Mouse (Mus musculus) Patski (cell line): ENCODE measurements around the gene Tmem150b. TPM values are rescaled to one million over a fixed set of nuclear protein-coding genes. Genes with fewer than 3 reads are reported as not detected.

ENCODE experiments used
- ATAC-seq: fragments of 100-300 bp; one replicate; pipeline ENCODE4 v1.8.0; 2021
- CTCF ChIA-PET: fragments of 350-600 bp; sonication (Branson Sonifier 250); formaldehyde crosslinking; loops from one replicate; lab custom pipeline; 2022; ENCODE audit warnings: inconsistent platforms; lab: Charles Lee
- POLR2A ChIA-PET: fragments of 350-600 bp; sonication (Branson Sonifier 250); formaldehyde crosslinking; loops from one replicate; lab custom pipeline; 2022; ENCODE audit warnings: antibody characterized with exemption, inconsistent platforms; lab: Charles Lee
- DNase-seq: peaks from one replicate; pipeline ENCODE4 v3.0.0-alpha.2; 2011; ENCODE audit warnings: low read depth, low spot score
- H3K27me3 ChIP-seq: fragments of 371-371 bp; one replicate; pipeline ENCODE4 v1.5.1; 2021
- CTCF ChIP-seq: fragments of 100-300 bp; IDR thresholded peaks from one replicate; pipeline ENCODE4 v1.5.1; 2021
- in situ Hi-C: fragments of 300-500 bp; cut with MboI; formaldehyde crosslinking; loops from 3 replicates; pipeline ENCODE4 v1.11.1; 2018; ENCODE audit warnings: low pct_unique_long_range_greater_than_20kb, mixed read lengths
- polyA plus RNA-seq: library from polyadenylated mRNA; unstranded; gene quantifications from one replicate; pipeline ENCODE4 v1.2.3, GENCODE M21; 2021

Gene Tmem150b
- polyA plus RNA-seq, 1 experiment from 2014 or later: 0.14 TPM

DNA sequence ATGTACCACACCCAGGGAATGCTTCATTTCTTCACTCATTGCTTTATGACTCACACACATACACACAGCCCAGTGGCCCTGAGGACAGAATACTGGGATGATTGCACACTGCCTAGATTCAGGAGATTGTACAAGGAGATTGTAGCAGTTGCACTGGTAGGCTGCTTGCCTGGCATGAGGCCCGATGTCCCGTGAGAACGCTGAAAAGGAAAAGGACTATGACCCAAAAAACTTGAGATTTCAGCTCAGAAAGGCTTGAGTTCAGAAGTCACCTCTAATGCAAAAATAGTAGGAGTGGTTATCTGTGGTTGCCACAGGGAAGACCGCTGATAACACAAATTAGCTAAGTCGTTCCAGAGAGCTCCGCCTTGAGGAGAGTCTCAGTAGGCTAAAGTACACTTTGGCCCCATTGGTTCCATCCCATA, 7.9 kb upstream of the Tmem150b start:
- DNase-seq (no peak), ATAC-seq (peak; percentile 60)
- no peaks in the 10 kb centered on the region for H3K27me3 ChIP-seq
- in situ Hi-C loops: loop anchor here (10.0 kb wide), 1 partner anchor 62 kb away; the partner anchor contains the start of gene Rpl28
- no peak for TF ChIP-seq CTCF
- CTCF ChIA-PET: interaction anchor here (0.7 kb wide), 1 partner anchor 9 kb away, joined by 3 read pairs; no protein-coding TSS in a partner anchor
- POLR2A ChIA-PET: no interaction called here

- DNase-seq: no peak
- ChIA-PET POLR2A (no interaction called here), CTCF (interaction anchor here (1.6 kb wide), 1 partner anchor 76 kb away, joined by 3 read pairs; no protein-coding TSS in a partner anchor)
- ATAC-seq: no peak
- TF ChIP-seq CTCF: no peak
- in situ Hi-C loops: loop anchor here (10.0 kb wide), 1 partner anchor 64 kb away; the partner anchor contains the start of gene Rpl28
- no peaks in the 10 kb centered on the region for H3K27me3 ChIP-seq
Observed at GRCm38 (mm10) chr7:4731090-4731489, 6.0 kb upstream of the Tmem150b start.

- POLR2A ChIA-PET: no interaction called here
- no peak for TF ChIP-seq CTCF
Observed at GRCm38 (mm10) chr7:4724359-4724758, 690 bp downstream of the Tmem150b start.

DNA sequence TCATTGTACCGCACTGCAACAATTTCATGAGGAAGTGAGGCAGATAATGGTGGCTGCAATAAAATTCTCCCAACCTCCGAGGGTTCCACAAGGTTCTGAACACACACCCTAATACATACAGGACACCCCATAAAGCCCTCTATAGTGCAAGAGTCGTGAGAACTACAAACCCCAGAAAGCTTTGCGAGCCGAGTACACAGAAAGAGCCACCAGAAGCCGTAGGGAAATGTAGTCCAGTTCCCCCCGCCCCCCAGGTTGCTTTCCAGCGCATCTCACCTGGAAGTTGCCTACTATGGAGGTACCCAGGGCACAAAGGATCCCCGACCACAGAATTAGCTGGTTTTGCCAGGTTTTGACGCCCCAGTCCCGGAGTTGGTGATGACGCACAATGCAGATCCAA, 1.5 kb downstream of the Tmem150b start:
- no peaks in the 10 kb centered on the region for H3K27me3 ChIP-seq
- in situ Hi-C loops: no loop called here
- DNase-seq: no peak
- TF ChIP-seq CTCF: no peak
- no peak for ATAC-seq
- ChIA-PET POLR2A (no interaction called here), CTCF (interaction anchor here (1.2 to 2.7 kb wide), 3 partner anchors 9 to 84 kb away, joined by 3 to 8 read pairs (median 4); no protein-coding TSS in a partner anchor)

More at GRCm38 (mm10) chr7:4724359-4724758, 690 bp downstream of the Tmem150b start:
- ATAC-seq (no peak), DNase-seq (no peak)
- H3K27me3 ChIP-seq: no peaks in the 10 kb centered on the region
- CTCF ChIA-PET: interaction anchor here (1.2 to 2.7 kb wide), 3 partner anchors 9 to 83 kb away, joined by 3 to 8 read pairs (median 4); no protein-coding TSS in a partner anchor
- in situ Hi-C loops: no loop called here

DNA sequence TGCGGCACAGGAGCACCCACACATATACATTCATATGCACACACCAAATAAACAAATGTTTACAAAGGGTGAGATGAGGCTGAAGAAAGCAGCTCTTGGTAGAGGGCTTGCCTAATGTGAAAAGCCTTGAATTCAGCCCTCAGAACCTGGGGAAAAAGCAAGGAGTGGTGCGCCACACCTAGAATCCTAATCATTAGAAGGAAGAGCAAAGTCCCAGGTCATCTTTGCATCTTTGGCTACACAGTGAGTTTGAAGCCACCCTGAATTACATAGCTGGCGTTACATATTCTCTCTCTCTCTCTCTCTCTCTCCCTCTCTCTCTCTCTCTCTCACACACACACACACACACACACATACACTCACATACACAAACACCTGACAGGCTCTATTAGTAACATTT, 5.8 kb downstream of the Tmem150b start:
- no peak for DNase-seq
- ATAC-seq: no peak
- TF ChIP-seq CTCF: no peak
- CTCF ChIA-PET: interaction anchor here (1.5 kb wide), 1 partner anchor 10 kb away, joined by 4 read pairs; no protein-coding TSS in a partner anchor
- POLR2A ChIA-PET: no interaction called here
- no peaks in the 10 kb centered on the region for H3K27me3 ChIP-seq
- in situ Hi-C loops: no loop called here

- DNase-seq (no peak), ATAC-seq (no peak)
- in situ Hi-C loops: no loop called here
- no peak for TF ChIP-seq CTCF
- H3K27me3 ChIP-seq: no peaks in the 10 kb centered on the region
- POLR2A ChIA-PET: interaction anchor here (1.2 kb wide), 1 partner anchor 22 kb away, joined by 3 read pairs; no protein-coding TSS in a partner anchor
- CTCF ChIA-PET: interaction anchor here (1.2 kb wide), 1 partner anchor 23 kb away, joined by 3 read pairs; no protein-coding TSS in a partner anchor
Observed at GRCm38 (mm10) chr7:4716955-4717354, 8.1 kb downstream of the Tmem150b start.

DNA sequence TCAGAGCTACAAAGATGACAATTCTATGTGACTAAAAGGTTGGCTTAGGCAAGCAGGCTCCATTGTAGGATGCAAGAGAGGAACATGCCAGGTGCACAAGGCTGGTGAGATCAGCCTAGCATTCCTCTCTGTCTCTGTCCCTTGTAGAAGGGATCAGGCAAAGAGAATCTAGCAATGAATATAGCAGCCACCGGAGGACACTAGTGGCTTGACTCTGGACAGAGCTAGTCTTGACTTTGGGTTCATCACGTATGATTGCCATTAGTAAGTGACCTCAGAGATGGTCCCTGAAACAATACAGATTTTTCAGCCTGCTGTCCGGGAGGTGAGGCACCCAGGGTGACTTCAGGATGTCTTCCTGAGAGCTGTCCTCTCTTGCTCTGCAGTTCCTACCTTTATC, 12.5 kb downstream of the Tmem150b start:
- in situ Hi-C loops: no loop called here
- no peak for DNase-seq

GRCm38 (mm10) chr7:4705098-4705497, 20.0 kb downstream of the Tmem150b start:
- TF ChIP-seq CTCF: peak; percentile 80
- H3K27me3 ChIP-seq: no peaks in the 10 kb centered on the region
- ChIA-PET CTCF (interaction anchor here (1.0 to 1.9 kb wide), 7 partner anchors 10 to 102 kb away, joined by 3 to 7 read pairs (median 4); partner anchors contain the start of genes Hspbp1 and Tmem238), POLR2A (interaction anchor here (0.6 kb wide), 1 partner anchor 58 kb away, joined by 3 read pairs; no protein-coding TSS in a partner anchor)
- DNase-seq (no peak), ATAC-seq (no peak)
- in situ Hi-C loops: loop anchor here (5.0 kb wide), 1 partner anchor 92 kb away; no protein-coding TSS in a partner anchor

More for the DNA sequence above, 12.5 kb downstream of the Tmem150b start:
- no peak for TF ChIP-seq CTCF
- H3K27me3 ChIP-seq: no peaks in the 10 kb centered on the region
- ATAC-seq: no peak
- ChIA-PET POLR2A (interaction anchor here (0.6 kb wide), 1 partner anchor 21 kb away, joined by 3 read pairs; no protein-coding TSS in a partner anchor), CTCF (interaction anchor here (1.2 to 3.2 kb wide), 3 partner anchors 12 to 84 kb away, joined by 3 to 8 read pairs (median 7); partner anchors contain the start of genes Kmt5c and Tmem150b)

GRCm38 (mm10) chr7:4703195-4703594, 21.9 kb downstream of the Tmem150b start:
- DNase-seq (no peak), ATAC-seq (no peak)
- CTCF ChIA-PET: interaction anchor here (1.8 kb wide), 1 partner anchor 10 kb away, joined by 5 read pairs; no protein-coding TSS in a partner anchor
- in situ Hi-C loops: no loop called here
- no peak for TF ChIP-seq CTCF
- POLR2A ChIA-PET: no interaction called here
- H3K27me3 ChIP-seq: no peaks in the 10 kb centered on the region

DNA sequence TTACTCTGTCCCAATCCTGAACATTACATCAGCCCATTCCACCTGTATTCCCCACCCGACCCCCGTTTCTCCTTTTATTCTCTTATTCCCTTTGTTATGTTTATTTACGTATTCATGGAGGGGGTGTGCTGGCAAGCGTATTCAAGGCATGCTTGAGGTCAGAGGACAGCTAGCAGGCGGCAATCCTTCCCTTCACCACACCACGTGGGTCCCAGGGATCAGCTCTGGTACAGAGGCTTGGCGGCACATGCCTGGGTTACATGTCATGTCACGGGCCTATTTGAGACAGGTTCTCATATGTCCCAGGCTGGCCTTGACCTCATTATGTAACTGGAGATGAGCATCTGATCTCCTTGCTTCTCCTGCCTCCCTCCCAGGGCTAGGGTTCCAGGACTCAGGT, 22.7 kb downstream of the Tmem150b start:
- ATAC-seq (no peak), DNase-seq (no peak)
- TF ChIP-seq CTCF: no peak
- H3K27me3 ChIP-seq: no peaks in the 10 kb centered on the region
- ChIA-PET POLR2A (no interaction called here), CTCF (interaction anchor here (1.4 to 1.8 kb wide), 2 partner anchors 9 to 104 kb away, joined by 3 to 5 read pairs; no protein-coding TSS in a partner anchor)
- in situ Hi-C loops: no loop called here

DNA sequence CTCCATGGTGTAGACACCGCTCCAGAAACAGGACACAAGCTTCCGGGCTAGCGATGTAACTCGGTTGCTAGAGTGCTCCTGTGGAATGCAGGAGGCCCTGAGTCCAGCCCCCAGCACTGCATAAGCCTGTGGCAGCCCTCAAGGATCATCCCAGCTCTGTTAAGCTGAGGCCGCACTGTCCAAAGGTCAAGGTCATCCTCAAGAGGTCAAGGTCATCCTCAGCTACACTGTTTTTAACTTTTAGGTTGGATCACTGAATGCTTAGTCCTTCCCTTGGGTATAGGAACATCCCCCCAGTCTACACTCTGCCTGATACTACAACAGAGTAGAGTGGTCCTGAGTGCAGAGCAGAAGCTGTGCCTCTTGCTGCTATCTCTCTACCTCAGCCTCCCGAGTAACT, 32.0 kb downstream of the Tmem150b start:
- no peak for DNase-seq
- CTCF ChIA-PET: interaction anchor here (1.2 to 2.0 kb wide), 4 partner anchors 9 to 114 kb away, joined by 3 to 7 read pairs (median 4); no protein-coding TSS in a partner anchor
- POLR2A ChIA-PET: interaction anchor here (0.6 kb wide), 2 partner anchors 59 to 87 kb away, joined by 3 to 7 read pairs; no protein-coding TSS in a partner anchor
- ATAC-seq: no peak
- no peak for TF ChIP-seq CTCF
- H3K27me3 ChIP-seq: no peaks in the 10 kb centered on the region
- in situ Hi-C loops: no loop called here
